Mouse (Mus musculus) left cerebral cortex, adult 9 months (tissue): ENCODE data around the gene Shank3.

Source experiments
- DNase-seq, 2 experiments: peaks; one replicate each; pipeline ENCODE4 v3.0.0; 2022; ENCODE audit warnings: low spot score in 2 of 2

The Shank3 gene

DNA sequence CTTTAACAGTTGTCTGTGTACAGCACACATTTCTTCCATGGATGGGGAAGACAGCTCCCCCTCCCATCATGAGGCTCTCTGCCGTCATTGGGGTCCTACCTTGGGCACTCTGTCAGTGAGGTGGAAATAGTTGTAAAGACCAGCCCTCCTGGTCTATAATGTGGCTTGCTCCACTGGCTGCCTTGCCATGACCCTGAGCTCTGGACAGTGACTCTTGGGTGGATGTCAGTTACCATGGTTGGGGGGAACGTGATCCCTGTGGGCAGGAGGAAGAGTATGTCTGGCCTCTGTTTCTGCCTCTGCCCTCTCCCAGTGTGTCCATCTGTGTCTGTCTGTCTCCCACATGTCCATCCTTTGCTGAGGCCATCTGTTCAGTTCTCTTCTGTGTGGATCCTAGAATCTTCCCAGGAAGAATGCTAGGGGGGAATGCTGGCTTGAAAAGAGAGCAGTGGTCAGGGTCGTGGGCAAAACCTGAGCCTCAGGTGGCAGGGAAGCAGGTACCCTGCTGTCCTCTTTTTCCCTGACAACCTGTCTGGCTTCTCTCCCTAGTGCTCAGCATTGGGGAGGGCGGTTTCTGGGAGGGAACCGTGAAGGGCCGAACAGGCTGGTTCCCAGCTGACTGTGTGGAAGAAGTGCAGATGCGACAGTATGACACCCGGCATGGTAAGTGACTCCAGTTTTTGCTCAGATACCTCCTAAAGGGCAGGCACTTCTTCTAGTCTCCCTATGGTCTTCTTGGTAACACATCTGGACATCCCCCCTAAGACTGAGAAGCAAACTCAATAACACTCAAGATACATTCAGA, 25.4 kb downstream of the Shank3 start:
- no peak for DNase-seq

DNA sequence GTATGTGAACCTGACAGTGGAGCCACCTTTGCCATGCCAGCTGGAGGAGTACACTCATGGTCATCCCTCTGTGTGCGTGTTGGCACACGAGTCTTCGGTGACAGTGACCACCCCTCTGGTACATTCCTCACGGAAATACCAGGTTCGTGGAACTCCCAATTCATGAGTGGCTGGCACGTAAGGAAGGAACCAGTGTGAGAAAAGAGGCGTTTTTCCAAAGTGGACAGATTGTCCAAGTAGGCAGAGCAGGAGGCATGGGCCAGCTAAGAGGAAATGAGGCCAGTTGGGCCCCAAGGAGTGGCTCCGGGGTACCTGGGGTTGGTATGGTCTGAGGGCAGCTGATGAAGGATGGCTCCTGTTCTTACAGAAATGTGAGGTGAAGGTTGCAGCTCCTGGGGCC, 26.0 kb downstream of the Shank3 start:
- DNase-seq: no peak

DNA sequence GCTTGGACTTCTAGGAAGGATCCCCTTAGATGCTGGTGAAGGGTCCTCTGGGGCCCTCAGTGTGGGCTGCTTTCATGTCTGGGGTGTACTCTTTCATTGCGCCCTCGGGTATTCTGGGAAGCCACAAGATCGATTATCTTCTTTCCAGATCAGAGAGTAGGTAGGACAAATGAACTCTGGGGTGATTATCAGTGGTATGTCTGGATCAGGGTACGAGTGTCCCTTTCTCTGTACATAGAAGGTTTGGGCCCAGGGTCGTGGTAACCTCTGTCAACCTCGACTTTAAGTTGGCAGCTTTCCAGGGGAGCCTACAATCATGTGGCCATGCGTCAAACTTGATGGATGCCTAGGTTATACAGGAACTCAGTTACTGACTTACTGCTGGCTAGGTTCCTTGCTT, 26.5 kb downstream of the Shank3 start:
- no peak for DNase-seq

DNA sequence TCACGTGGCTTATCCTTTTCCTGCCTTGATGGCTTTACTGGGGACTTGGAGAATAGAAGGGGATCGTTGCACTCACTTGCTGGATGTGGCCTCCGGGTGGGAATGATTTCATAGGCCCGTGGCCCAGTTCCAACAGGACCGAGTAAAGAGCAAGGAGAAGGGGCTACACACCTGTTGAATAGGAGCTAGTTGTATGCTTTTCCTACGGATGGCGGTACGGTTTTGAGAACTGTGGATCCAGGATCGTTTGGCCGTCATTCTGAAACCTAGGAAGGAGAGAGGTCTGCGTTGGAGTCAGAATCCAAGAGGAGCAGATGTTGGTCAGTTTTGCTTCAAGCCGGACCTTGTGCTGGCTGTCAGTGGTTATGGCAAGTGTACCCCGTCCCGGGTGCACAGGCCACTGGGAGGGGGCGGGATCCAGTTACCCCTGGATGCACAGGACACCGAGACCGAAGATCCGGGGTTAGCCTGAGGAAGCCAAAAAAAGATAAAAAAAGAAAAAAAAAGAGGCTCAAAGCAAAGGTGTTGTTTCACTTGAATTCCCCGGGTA, 27.4 kb downstream of the Shank3 start:
- DNase-seq: no peak

DNA sequence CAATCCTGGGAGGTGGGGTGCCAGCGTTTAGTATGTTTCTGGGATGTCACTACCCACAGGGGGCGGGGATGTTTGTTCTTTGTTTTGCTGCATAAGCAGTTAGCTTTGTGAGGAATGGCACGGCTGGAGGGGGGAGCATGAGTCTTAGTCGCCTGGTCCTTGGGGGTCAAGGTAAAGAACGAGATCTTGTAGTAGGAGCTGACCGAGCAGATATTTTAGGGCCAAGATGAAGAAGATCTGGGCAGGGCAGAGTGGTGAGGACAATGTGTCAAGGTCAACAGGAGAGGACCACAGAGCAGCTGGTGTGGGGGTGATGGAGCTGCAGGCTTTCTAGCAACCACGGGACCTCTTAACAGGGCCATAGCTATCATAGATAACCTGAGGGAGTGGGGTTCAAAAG, 28.0 kb downstream of the Shank3 start:
- no peak for DNase-seq

DNA sequence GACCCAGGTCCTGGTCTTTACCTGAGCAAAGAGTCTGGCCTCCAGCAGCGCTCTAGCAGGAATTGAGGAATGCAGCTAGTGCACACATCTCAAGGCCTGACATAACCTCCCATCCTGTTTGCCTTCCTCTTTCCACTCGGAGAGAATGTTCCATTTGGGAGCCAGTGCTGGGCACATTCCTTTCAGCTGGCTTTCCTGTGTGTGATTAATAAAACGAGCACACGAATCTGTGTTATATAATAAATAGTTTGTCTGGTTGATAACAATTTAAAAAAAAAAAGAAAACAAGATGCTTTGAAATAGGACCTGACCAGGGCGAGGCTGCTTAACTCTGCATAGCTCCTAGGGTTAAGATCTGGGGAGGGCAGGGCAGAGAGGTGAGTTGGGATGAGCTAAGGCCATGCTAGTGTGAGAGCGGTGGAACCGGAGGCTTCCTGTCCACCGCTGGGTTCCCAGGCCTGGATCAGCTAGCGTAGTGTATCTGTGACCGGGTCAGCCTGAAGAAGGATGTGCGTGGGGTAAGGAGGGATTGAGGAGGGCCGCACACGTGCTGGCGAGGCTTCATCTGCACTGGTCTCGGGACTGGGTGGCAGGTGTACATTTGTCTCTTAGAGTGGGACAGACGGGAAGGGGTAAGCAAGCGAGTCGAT, 28.9 kb downstream of the Shank3 start:
- no peak for DNase-seq

DNA sequence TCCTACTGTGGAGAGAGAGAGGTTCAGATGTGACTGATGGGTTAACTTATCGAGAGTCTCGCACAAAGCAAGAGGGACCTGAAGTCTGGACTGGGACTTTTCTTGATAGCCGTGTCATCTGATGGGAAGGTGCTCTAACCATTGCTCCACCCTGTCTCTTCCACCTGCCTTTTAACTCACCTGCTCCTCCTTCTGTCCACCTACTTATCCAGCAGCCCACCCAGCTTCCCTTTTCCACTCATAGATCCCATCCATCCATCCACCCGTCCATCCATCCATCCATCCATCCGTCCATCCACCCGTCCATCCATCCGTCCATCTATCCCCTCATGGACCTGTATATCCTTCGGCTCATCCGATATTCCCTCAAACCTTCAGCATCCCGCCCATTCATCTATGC, 29.5 kb downstream of the Shank3 start:
- DNase-seq: no peak

DNA sequence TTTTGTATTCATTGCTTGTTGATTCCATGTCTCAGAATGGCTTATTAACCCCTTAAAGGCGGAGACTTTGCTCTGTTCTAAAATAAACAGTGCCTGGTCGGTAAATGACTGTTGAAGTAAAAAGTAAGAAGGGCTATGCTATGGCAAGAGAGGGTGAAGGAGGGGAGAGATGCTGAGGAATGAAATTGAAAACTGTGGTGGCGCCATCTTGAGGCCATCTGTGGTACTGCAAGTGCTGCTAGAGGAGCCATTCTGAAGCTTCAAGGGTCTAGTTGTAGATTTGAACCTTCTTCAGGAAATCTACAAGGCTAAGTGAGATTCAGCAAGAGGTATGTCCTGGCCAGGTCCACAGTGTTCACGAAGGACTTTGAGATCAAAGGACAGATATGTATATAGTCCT, 30.9 kb downstream of the Shank3 start:
- DNase-seq: peak in 1 of 2 experiments; percentile 83

DNA sequence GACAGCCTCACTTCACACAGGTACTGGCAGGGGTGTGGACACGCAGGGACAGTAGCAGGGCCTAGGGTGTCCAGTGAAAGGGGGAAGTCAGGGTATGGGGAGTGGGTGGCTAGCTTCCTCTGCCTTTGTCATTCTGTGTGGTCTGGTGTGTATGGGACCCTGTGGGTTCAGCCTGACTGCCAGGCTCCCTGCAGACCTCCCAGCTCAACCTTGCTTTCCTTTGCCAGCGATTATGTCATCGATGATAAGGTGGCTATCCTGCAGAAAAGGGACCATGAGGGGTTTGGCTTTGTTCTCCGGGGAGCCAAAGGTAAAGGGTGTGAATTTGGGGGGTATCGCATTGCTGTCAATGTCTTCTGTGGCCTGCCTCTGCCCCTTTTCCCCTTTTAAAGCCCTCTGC, 32.0 kb downstream of the Shank3 start:
- no peak for DNase-seq

DNA sequence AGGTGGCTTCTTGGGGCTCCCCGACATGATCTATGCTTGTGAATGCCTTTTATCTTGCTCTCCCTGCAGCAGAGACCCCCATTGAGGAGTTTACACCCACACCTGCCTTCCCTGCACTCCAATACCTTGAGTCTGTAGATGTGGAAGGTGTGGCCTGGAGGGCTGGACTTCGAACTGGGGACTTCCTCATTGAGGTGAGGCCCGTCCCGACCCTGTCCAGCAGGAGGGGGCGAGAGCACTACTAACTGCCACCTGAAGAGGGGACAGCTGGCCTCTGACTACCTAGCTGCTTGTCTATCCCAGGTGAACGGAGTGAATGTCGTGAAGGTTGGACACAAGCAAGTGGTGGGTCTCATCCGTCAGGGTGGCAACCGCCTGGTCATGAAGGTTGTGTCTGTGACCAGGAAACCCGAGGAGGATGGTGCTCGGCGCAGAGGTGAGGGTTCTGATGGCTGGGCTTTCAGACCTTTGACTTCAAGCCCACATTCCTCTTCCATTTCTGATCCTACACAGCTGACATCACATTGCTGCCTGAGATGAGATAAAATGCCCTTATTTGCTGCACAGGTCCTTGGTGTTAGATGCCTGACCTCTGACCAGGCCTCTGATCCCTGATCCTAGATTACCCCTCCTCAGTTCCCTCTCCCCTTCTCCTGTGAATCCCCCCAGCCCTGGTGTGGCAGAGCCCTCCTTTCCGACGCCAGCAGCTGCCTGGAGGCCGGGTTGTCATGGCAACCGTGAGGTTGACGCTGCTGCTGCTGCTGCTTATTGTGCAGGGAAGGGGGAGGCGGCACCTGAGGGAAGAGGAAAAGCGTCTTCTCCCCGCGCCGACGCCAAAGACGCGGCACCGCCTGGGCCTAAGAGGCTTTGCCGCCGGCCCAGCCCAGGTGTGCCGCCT, 32.9 kb downstream of the Shank3 start:
- peak; percentile 79 to 88 for DNase-seq

DNA sequence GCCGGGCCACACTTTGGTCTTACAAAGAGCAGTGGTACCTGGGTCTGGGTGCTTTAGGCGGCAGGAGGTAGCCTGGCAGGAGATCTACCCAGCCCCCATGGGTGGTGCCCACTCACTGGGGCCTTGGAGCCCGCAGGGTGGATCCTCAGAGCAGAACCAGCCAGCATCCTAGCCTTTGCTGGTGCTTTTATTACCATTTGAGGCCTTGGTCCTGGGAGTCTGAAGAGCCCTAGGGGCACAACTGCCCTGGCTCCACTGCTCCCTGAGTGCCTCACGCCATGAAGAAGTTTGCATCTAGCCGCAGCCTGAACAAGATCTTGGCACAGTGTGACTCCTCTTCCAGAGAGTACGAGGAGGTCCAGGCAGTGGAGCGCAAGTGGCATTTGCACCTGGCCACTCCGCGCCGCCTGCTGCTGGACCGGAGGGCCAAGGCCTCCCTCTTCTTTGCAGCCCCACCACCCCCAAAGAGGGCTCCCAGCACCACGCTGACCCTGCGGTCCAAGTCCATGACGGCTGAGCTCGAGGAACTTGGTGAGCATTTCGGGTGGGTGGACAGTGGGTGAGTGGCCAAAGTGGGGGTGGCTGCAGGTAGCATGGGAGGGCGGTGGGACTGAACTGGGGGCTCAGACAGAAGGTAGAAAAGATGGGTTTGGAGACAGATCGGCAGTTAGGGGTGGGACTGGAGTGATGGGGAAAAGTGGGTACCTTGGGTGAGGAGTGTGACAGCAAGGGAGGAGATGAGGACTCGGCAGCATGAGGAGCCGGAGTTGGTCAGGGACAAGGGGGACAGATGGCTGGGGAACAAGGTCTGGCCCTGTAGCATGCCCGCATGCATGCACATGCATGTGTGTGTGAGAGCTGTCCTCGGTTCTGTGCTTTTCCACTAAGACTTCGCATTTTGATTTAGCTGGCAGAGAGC, 33.8 kb downstream of the Shank3 start:
- no peak for DNase-seq

DNA sequence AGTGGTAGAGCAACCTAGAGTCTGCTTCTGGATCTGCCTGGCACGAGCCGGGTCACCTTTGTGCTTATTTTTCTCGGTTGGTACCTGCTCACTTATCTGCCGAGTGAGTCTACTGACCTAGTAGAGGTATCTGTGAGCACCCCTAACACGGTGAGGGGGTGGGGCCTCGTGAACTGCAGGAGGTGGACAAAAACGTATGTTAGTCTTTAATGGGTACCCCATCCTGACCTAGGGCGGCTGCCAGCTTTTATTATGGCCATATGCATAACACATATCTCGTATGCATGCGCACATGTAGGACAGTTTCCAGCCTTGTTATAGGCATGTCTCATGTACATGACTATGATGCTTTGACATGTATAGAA, 34.4 kb downstream of the Shank3 start:
- DNase-seq: no peak

DNA sequence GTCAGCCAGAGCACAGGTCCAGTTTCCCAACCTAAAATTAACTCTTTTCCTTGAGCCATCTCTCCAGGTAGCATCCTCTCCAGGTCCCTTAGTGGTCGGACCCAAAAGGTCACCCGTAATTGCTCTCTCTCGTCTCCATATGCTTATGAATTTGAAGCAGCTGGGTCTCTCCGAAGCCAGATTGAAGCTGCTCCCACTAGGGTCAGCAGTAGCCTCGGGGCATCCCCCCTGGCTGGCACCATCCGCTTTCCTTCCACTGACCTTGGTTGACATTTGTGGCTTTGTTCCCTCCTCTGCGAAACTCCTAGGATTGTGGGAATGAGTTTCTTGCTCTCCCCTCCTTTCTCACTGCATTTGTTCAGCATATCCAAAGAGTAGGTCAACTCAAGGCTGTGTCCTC, 44.7 kb downstream of the Shank3 start:
- DNase-seq: no peak

DNA sequence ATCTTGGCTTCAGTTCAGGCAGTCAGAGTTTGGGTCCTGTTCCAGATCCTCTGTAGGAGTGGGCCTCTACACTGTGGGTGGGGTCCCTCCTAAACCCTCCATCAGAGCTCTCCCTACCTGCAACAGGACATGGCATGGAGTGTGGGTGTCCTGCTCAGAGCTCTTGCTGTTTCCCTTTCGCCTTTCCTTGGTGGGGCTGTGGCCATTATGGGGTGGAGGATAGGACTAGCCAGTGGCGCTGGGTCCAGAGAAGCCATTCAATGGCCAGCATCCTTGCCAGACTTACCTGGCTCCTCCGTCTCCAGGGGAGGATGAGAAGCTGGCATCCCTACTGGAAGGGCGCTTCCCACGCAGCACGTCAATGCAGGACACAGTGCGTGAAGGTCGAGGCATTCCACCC, 47.9 kb downstream of the Shank3 start:
- DNase-seq: no peak

DNA sequence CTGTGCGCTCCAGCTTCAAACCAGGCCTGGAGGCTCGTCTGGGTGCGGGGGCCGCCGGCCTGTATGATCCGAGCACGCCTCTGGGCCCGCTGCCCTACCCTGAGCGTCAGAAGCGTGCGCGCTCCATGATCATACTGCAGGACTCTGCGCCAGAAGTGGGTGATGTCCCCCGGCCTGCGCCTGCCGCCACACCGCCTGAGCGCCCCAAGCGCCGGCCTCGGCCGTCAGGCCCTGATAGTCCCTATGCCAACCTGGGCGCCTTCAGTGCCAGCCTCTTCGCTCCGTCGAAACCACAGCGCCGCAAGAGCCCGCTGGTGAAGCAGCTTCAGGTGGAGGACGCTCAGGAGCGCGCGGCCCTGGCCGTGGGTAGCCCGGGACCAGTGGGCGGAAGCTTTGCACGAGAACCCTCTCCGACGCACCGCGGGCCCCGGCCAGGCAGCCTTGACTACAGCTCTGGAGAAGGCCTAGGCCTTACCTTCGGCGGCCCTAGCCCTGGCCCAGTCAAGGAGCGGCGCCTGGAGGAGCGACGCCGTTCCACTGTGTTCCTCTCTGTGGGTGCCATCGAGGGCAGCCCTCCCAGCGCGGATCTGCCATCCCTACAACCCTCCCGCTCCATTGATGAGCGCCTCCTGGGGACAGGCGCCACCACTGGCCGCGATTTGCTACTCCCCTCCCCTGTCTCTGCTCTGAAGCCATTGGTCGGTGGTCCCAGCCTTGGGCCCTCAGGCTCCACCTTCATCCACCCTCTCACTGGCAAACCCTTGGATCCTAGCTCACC, 48.6 kb downstream of the Shank3 start:
- DNase-seq: no peak

DNA sequence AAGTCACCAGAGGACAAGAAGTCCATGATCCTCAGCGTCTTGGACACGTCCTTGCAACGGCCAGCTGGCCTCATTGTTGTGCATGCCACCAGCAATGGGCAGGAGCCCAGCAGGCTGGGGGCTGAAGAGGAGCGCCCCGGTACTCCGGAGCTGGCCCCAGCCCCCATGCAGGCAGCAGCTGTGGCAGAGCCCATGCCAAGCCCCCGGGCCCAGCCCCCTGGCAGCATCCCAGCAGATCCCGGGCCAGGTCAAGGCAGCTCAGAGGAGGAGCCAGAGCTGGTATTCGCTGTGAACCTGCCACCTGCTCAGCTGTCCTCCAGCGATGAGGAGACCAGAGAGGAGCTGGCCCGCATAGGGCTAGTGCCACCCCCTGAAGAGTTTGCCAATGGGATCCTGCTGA, 49.4 kb downstream of the Shank3 start:
- DNase-seq: no peak

DNA sequence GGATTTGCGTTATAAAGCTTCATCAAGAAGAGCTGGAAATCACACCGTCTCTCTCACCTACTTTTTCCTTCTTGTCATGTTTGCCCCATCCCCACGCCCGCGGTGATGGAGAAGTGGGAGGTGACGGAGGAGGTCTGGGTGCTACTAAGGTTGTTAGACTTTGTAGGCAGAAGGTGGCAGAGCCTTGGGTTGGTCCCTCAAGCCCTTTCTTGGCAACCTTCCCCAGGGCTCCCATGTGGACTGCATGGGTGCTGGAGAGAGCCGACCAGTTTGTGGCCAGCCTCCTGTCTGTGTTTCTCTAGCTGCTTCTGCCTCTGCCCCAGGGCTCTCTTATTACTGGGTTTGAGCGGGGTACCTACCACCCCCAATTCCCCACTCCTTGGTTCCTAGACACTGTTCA, 51.1 kb downstream of the Shank3 start:
- DNase-seq: no peak

DNA sequence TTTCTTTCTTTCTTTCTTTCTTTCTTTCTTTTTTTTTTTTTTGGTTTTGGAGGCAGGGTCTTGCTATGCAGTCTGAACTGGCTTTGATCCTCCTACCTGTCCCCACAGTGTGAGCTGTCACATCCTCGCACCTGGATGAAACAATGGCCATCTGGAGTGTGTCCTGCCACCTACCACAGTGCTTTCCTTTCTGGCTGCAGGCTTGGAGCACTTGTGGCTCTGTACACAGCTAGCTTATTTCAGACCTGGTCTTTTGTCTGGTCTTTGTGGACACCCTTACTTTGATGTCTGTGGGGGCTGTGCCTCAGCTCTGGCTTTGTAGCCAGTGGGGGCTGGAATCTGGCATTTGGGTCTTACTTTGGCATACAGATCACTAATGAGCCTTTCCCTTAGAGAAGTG, 52.3 kb downstream of the Shank3 start:
- DNase-seq: no peak

DNA sequence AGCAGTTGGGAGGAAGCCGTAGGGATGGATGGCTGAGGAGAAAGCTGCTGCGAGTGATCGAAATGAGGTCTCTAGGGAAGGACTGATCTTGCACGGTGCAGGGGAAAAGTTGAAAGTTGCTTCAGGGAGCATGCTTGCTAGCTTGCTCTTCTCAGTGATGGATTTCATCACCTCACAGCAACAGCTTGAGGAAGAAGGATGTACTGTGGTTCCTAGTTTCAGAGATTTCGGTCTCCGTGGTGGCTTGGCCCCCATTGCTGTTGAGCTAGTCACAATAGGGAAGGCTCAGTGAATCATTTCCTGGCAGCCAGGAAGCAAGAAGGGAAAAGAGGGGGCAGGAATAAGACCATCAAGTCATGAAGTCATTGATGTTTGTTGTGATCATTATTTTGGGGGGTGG, 56.2 kb downstream of the Shank3 start:
- DNase-seq: no peak

DNA sequence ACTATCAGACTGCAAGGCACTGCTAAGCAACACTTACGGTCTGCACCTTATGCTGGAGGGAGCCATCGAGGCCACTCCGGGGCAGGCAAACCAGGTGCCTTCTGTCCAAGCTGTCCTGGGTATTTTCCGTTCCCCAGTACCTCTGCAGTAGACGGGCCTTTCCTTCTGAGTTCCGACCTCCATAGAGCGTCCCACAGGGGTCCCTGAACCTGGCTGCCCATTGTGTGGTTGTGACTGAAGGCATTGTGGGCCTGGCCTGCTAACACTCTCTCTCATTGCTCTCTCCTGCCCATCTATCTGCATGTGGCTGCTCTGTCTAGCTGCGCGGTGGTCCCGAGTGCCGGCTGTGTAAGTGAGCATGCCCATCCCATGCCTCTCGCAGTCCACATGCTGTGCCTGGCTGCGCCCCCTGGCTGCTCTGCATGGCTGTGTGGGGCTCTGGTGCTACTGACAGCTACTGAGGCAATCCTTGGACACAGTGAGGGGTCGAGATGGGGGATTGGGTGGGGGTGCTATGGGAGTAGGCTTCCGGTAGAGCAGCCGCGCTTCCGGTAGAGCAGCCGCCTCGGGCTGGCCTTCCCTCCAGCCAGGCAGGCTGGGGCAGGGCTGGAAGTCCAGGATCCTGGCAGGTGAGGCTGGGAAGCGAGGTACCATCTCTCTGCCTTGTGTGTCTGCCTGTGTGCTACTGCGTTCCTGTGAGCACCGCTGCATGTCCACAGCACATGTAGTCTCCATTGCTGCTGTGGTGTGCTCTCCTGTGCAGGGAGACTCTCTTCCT, 57.2 kb downstream of the Shank3 start:
- DNase-seq: no peak
